Mouse (Mus musculus): ENCODE data around the gene Nxpe4. TPM values are rescaled to one million over a fixed set of nuclear protein-coding genes. Genes with fewer than 3 reads are reported as not detected.
"Not testable (repeated sequence)": the region's sequence is repeated elsewhere in the genome, so short reads cannot be mapped to it uniquely, and the experiment has no call there.

Nxpe4 gene
- polyA plus RNA-seq (2011; ENCODE audit: insufficient read depth, insufficient read length, low replicate concordance, missing spikeins), result 4.1 and 7.6 TPM in 2 replicates

- no peak within 1 kb of the TSS for H3K4me3 ChIP-seq (replicated peaks; ENCODE audit: control insufficient read depth, low read depth, low read length)
- WGBS, result 28% methylated on average over 12 of the region's 12 CpGs
- no peak for TF ChIP-seq POLR2A (IDR thresholded peaks at IDR 0.05; ENCODE audit: borderline replicate concordance, control insufficient read depth, low read depth, low read length)
- no peak for TF ChIP-seq CTCF (IDR thresholded peaks at IDR 0.05; ENCODE audit: control insufficient read depth, insufficient read depth, low read length)
- no peaks in the 10 kb centered on the region for H3K4me1 ChIP-seq (ENCODE audit: control insufficient read depth, insufficient read depth, low read length)
- no peak within 1 kb of the TSS for H3K27ac ChIP-seq (ENCODE audit: control insufficient read depth, insufficient read depth, low read depth, low read length, poor library complexity)
These were observed at the start of gene Nxpe4 for GRCm38 (mm10) chr9:48161505-48162192. Gene Nxpe4 (plus strand): TSS chr9:48162023.

- Histone ChIP-seq H3K27ac (ENCODE audit: control insufficient read depth, insufficient read depth, low read depth, low read length, poor library complexity) (no peak overlapping the region), H3K4me1 (ENCODE audit: control insufficient read depth, insufficient read depth, low read length) (no peaks in the 10 kb centered on the region), H3K4me3 (replicated peaks; ENCODE audit: control insufficient read depth, low read depth, low read length) (no peak overlapping the region)
- 24% methylated on average over 3 of the region's 3 CpGs for WGBS
- no peak for TF ChIP-seq POLR2A (IDR thresholded peaks at IDR 0.05; ENCODE audit: borderline replicate concordance, control insufficient read depth, low read depth, low read length)
- no peak for TF ChIP-seq CTCF (IDR thresholded peaks at IDR 0.05; ENCODE audit: control insufficient read depth, insufficient read depth, low read length)
These were observed 35.0 kb upstream of the Nxpe4 start for GRCm38 (mm10) chr9:48126815-48127214.

GRCm38 (mm10) chr9:48137507-48137906 lies 24.3 kb upstream of the Nxpe4 start:
- no peak overlapping the region for H3K4me3 ChIP-seq (replicated peaks; ENCODE audit: control insufficient read depth, low read depth, low read length)
- TF ChIP-seq POLR2A (IDR thresholded peaks at IDR 0.05; ENCODE audit: borderline replicate concordance, control insufficient read depth, low read depth, low read length), result no peak
- TF ChIP-seq CTCF (IDR thresholded peaks at IDR 0.05; ENCODE audit: control insufficient read depth, insufficient read depth, low read length), result no peak
- H3K4me1 ChIP-seq (ENCODE audit: control insufficient read depth, insufficient read depth, low read length), result no peaks in the 10 kb centered on the region; the same call in 1 of the 2 replicates
- WGBS, result 22% methylated on average over 3 of the region's 3 CpGs
- H3K27ac ChIP-seq (ENCODE audit: control insufficient read depth, insufficient read depth, low read depth, low read length, poor library complexity), result no peak overlapping the region

GRCm38 (mm10) chr9:48140485-48141411 lies 21.1 kb upstream of the Nxpe4 start:
- H3K27ac ChIP-seq (ENCODE audit: control insufficient read depth, insufficient read depth, low read depth, low read length, poor library complexity), result no peak overlapping the region
- no peak for TF ChIP-seq POLR2A (IDR thresholded peaks at IDR 0.05; ENCODE audit: borderline replicate concordance, control insufficient read depth, low read depth, low read length)
- no peak for TF ChIP-seq CTCF (IDR thresholded peaks at IDR 0.05; ENCODE audit: control insufficient read depth, insufficient read depth, low read length)
- H3K4me3 ChIP-seq (replicated peaks; ENCODE audit: control insufficient read depth, low read depth, low read length), result no peak overlapping the region
- 54% methylated on average over 8 of the region's 8 CpGs for WGBS
- no peaks in the 10 kb centered on the region; the same call in 1 of the 2 replicates for H3K4me1 ChIP-seq (ENCODE audit: control insufficient read depth, insufficient read depth, low read length)

GRCm38 (mm10) chr9:48142646-48143045 lies 19.2 kb upstream of the Nxpe4 start:
- WGBS, result 79% methylated on average over 6 of the region's 6 CpGs
- no peak overlapping the region for H3K4me3 ChIP-seq (replicated peaks; ENCODE audit: control insufficient read depth, low read depth, low read length)
- no peak overlapping the region for H3K27ac ChIP-seq (ENCODE audit: control insufficient read depth, insufficient read depth, low read depth, low read length, poor library complexity)
- TF ChIP-seq POLR2A (IDR thresholded peaks at IDR 0.05; ENCODE audit: borderline replicate concordance, control insufficient read depth, low read depth, low read length), result no peak
- TF ChIP-seq CTCF (IDR thresholded peaks at IDR 0.05; ENCODE audit: control insufficient read depth, insufficient read depth, low read length), result no peak
- no peaks in the 10 kb centered on the region; the same call in 1 of the 2 replicates for H3K4me1 ChIP-seq (ENCODE audit: control insufficient read depth, insufficient read depth, low read length)

- no peak overlapping the region for H3K4me3 ChIP-seq (replicated peaks; ENCODE audit: control insufficient read depth, low read depth, low read length)
- H3K4me1 ChIP-seq (ENCODE audit: control insufficient read depth, insufficient read depth, low read length), result no peaks in the 10 kb centered on the region; the same call in 1 of the 2 replicates
- H3K27ac ChIP-seq (ENCODE audit: control insufficient read depth, insufficient read depth, low read depth, low read length, poor library complexity), result no peak overlapping the region
- 85% methylated on average over 3 of the region's 3 CpGs for WGBS
- TF ChIP-seq POLR2A (IDR thresholded peaks at IDR 0.05; ENCODE audit: borderline replicate concordance, control insufficient read depth, low read depth, low read length) (no peak), CTCF (IDR thresholded peaks at IDR 0.05; ENCODE audit: control insufficient read depth, insufficient read depth, low read length) (no peak)
These were observed 15.1 kb upstream of the Nxpe4 start for GRCm38 (mm10) chr9:48146761-48147160.

- H3K4me3 ChIP-seq (replicated peaks; ENCODE audit: control insufficient read depth, low read depth, low read length); H3K4me1 ChIP-seq (ENCODE audit: control insufficient read depth, insufficient read depth, low read length); H3K27ac ChIP-seq (ENCODE audit: control insufficient read depth, insufficient read depth, low read depth, low read length, poor library complexity): not testable (repeated sequence)
- WGBS, result 74% methylated on average over 6 of the region's 6 CpGs
These were observed 4.7 kb downstream of the Nxpe4 start for GRCm38 (mm10) chr9:48166531-48166930.

- TF ChIP-seq CTCF (IDR thresholded peaks at IDR 0.05; ENCODE audit: control insufficient read depth, insufficient read depth, low read length), result peak; percentile 43; the same call in 1 of the 2 replicates
- no peak for TF ChIP-seq POLR2A (IDR thresholded peaks at IDR 0.05; ENCODE audit: borderline replicate concordance, control insufficient read depth, low read depth, low read length)
- Histone ChIP-seq H3K27ac (ENCODE audit: control insufficient read depth, insufficient read depth, low read depth, low read length, poor library complexity) (no peak overlapping the region), H3K4me3 (replicated peaks; ENCODE audit: control insufficient read depth, low read depth, low read length) (no peak overlapping the region), H3K4me1 (ENCODE audit: control insufficient read depth, insufficient read depth, low read length) (no peaks in the 10 kb centered on the region)
- WGBS, result 50% methylated on average over 1 of the region's 1 CpGs
These were observed 14.9 kb downstream of the Nxpe4 start for GRCm38 (mm10) chr9:48176764-48177163.

All from bone marrow, adult 2 months (tissue).